Mouse (Mus musculus): Measurements from ENCODE around the gene Gtf2h4.

DNA sequence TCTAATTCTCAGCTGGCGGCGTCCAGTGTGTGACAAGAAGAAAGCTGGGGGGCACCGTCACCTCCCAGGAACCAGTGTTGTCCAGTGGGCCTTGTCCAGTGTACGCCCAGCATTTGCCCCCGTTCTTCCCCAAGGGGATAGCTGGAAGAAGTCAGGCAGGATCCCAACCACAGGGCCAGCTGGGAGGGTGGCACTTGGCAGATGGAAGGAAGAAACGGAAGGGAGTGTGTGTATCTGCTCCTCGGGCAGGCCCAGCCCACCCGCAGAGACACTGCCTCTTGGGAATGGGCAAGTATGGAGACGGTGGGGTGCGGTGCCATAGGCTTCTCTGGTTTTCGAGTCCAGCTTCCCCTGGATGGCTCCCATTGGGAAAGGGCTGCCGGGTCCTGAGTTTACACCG lies 8.4 kb upstream of the Gtf2h4 start:
- TF ChIP-seq GATA1 (IDR thresholded peaks at IDR 0.05; ENCODE audit: borderline replicate concordance, low read length), result no peak
- TF ChIP-seq FLI1 (IDR thresholded peaks at IDR 0.05; ENCODE audit: low read length), result no peak

Measured in megakaryocyte, embryonic 14.5 days (primary cell).